Mouse (Mus musculus): ENCODE data around the gene Lrrc1. TPM values are rescaled to one million over a fixed set of nuclear protein-coding genes. Genes with fewer than 3 reads are reported as not detected.

The Lrrc1 gene
- total and polyA plus RNA-seq, 3 experiments: 5.3 to 12.1 TPM; not detected in 1

GRCm38 (mm10) chr9:77480574-77481319 is 63.9 kb downstream of the Lrrc1 start:
- Histone ChIP-seq H3K27ac (ENCODE audit: control insufficient read depth, low read depth, low read length) (no peak overlapping the region), H3K9me3 (replicated peaks; ENCODE audit: insufficient read depth, low read length) (no peaks in the 10 kb centered on the region), H3K36me3 (ENCODE audit: control insufficient read depth in 1 of 2, insufficient read depth in 2 of 2, low read length in 2 of 2) (no peaks in the 10 kb centered on the region), H3K79me2 (ENCODE audit: control insufficient read depth, insufficient read depth, low read length, poor library complexity) (no peaks in the 10 kb centered on the region), H3K9ac (ENCODE audit: control insufficient read depth, low read depth, low read length, poor library complexity, severe bottlenecking) (no peak overlapping the region), H3K4me3 (ENCODE audit: control insufficient read depth in 1 of 2, insufficient read depth in 1 of 2, low read depth in 2 of 2, low read length in 2 of 2) (no peak overlapping the region), H3K4me1 (ENCODE audit: control insufficient read depth in 1 of 2, insufficient read depth in 2 of 2, low read length in 2 of 2) (peaks cover 0 to under 1% of the 10 kb centered on the region in 2 experiments; a peak in 1 of 4 replicates), H3K27me3 (ENCODE audit: control insufficient read depth in 1 of 2, insufficient read depth in 2 of 2, low read length in 2 of 2) (no peaks in the 10 kb centered on the region)
- no peak for DNase-seq (ENCODE audit: low read depth, low spot score)
- TF ChIP-seq ZNF384 (IDR thresholded peaks at IDR 0.05; ENCODE audit: low read depth, low read length) (no peak), UBTF (IDR thresholded peaks at IDR 0.05; ENCODE audit: borderline replicate concordance, insufficient read depth, low read depth, low read length) (no peak), SIN3A (IDR thresholded peaks at IDR 0.05; ENCODE audit: low read length) (no peak), CHD2 (IDR thresholded peaks at IDR 0.05; ENCODE audit: low read length) (no peak), CTCF (IDR thresholded peaks at IDR 0.05 in 2 of 3, conservative IDR thresholded peaks at IDR 0.05 in 1 of 3; ENCODE audit: control insufficient read depth in 1 of 3, insufficient read depth in 1 of 3, low read depth in 2 of 3, low read length in 3 of 3, poor library complexity in 1 of 3, severe bottlenecking in 1 of 3) (no peak), MEF2A (IDR thresholded peaks at IDR 0.05; ENCODE audit: extremely low read depth, insufficient replicate concordance, low read depth, low read length, poor library complexity, severe bottlenecking) (no peak), CHD1 (IDR thresholded peaks at IDR 0.05; ENCODE audit: low read depth, low read length) (no peak), MXI1 (IDR thresholded peaks at IDR 0.05; ENCODE audit: low read depth, low read length) (no peak), JUND (IDR thresholded peaks at IDR 0.05; ENCODE audit: low read depth, low read length) (no peak), SMC3 (IDR thresholded peaks at IDR 0.05; ENCODE audit: low read depth, low read length) (no peak), NRF1 (IDR thresholded peaks at IDR 0.05; ENCODE audit: insufficient read depth, low read depth, low read length, poor library complexity, severe bottlenecking) (no peak), GATA1 (IDR thresholded peaks at IDR 0.05; ENCODE audit: low read depth, low read length) (no peak), RCOR1 (IDR thresholded peaks at IDR 0.05; ENCODE audit: low read depth, low read length) (no peak), ZKSCAN1 (IDR thresholded peaks at IDR 0.05; ENCODE audit: low read depth, low read length) (no peak), E2F4 (IDR thresholded peaks at IDR 0.05; ENCODE audit: borderline replicate concordance, low read depth, low read length) (no peak), TBP (IDR thresholded peaks at IDR 0.05; ENCODE audit: low read depth, low read length) (no peak), USF2 (IDR thresholded peaks at IDR 0.05; ENCODE audit: borderline replicate concordance in 1 of 2, insufficient read depth in 1 of 2, low read depth in 1 of 2, low read length in 2 of 2) (no peak)

- no peaks in the 10 kb centered on the region for H3K4me1 ChIP-seq (ENCODE audit: control insufficient read depth in 1 of 2, insufficient read depth in 2 of 2, low read length in 2 of 2)
- no peak overlapping the region for H3K27ac ChIP-seq (ENCODE audit: control insufficient read depth, low read depth, low read length)
- DNase-seq (ENCODE audit: low read depth, low spot score): no peak
- H3K9me3 ChIP-seq (replicated peaks; ENCODE audit: insufficient read depth, low read length): no peaks in the 10 kb centered on the region
- TF ChIP-seq TAL1 (IDR thresholded peaks at IDR 0.05; ENCODE audit: low read length) (no peak), CHD1 (IDR thresholded peaks at IDR 0.05; ENCODE audit: low read depth, low read length) (no peak), SIN3A (IDR thresholded peaks at IDR 0.05; ENCODE audit: low read length) (no peak), JUND (IDR thresholded peaks at IDR 0.05; ENCODE audit: low read depth, low read length) (no peak), MAX (IDR thresholded peaks at IDR 0.05; ENCODE audit: low read length) (no peak), UBTF (IDR thresholded peaks at IDR 0.05; ENCODE audit: borderline replicate concordance, insufficient read depth, low read depth, low read length) (no peak), ZKSCAN1 (IDR thresholded peaks at IDR 0.05; ENCODE audit: low read depth, low read length) (no peak), RAD21 (IDR thresholded peaks at IDR 0.05; ENCODE audit: low read depth, low read length) (no peak), USF2 (IDR thresholded peaks at IDR 0.05; ENCODE audit: borderline replicate concordance in 1 of 2, insufficient read depth in 1 of 2, low read depth in 1 of 2, low read length in 2 of 2) (no peak), EP300 (IDR thresholded peaks at IDR 0.05; ENCODE audit: low read depth in 1 of 2, low read length in 2 of 2) (no peak), TCF12 (IDR thresholded peaks at IDR 0.05; ENCODE audit: low read depth, low read length) (no peak), MAZ (IDR thresholded peaks at IDR 0.05; ENCODE audit: low read depth, low read length) (no peak), POLR2A (IDR thresholded peaks at IDR 0.05; ENCODE audit: control insufficient read depth in 1 of 2, insufficient read depth in 1 of 2, low read depth in 1 of 2, low read length in 2 of 2, poor library complexity in 1 of 2) (no peak), MYB (IDR thresholded peaks at IDR 0.05; ENCODE audit: low read depth, low read length) (no peak), E2F4 (IDR thresholded peaks at IDR 0.05; ENCODE audit: borderline replicate concordance, low read depth, low read length) (no peak), MYC (IDR thresholded peaks at IDR 0.05; ENCODE audit: low read depth, low read length) (no peak), GABPA (IDR thresholded peaks at IDR 0.05; ENCODE audit: low read depth, low read length) (no peak)
- no peak overlapping the region for H3K9ac ChIP-seq (ENCODE audit: control insufficient read depth, low read depth, low read length, poor library complexity, severe bottlenecking)
- H3K79me2 ChIP-seq (ENCODE audit: control insufficient read depth, insufficient read depth, low read length, poor library complexity): no peaks in the 10 kb centered on the region
- H3K4me3 ChIP-seq (ENCODE audit: control insufficient read depth in 1 of 2, insufficient read depth in 1 of 2, low read depth in 2 of 2, low read length in 2 of 2): no peak overlapping the region
- H3K27me3 ChIP-seq (ENCODE audit: control insufficient read depth in 1 of 2, insufficient read depth in 2 of 2, low read length in 2 of 2): no peaks in the 10 kb centered on the region
- H3K36me3 ChIP-seq (ENCODE audit: control insufficient read depth in 1 of 2, insufficient read depth in 2 of 2, low read length in 2 of 2): no peaks in the 10 kb centered on the region
These were observed 64.7 kb downstream of the Lrrc1 start for GRCm38 (mm10) chr9:77480001-77480400.

All from MEL (cell line).